Mouse (Mus musculus) bone marrow macrophage, adult 2 months (primary cell): Measurements from ENCODE around the gene Dhrs3. TPM values are rescaled to one million over a fixed set of nuclear protein-coding genes. Genes with fewer than 3 reads are reported as not detected.

Experiments used
- H3K27ac ChIP-seq: 2 replicates; pipeline ENCODE4 v1.5.1; 2012; ENCODE audit warnings: low read depth, low read length; ENCODE audit not compliant: insufficient read depth
- H3K4me1 ChIP-seq: 2 replicates; pipeline ENCODE4 v1.6.1; 2012; ENCODE audit warnings: low read length; ENCODE audit not compliant: control insufficient read depth, insufficient read depth
- H3K4me3 ChIP-seq: 2 replicates; pipeline ENCODE4 v1.5.1; 2012; ENCODE audit warnings: mild to moderate bottlenecking, low read length, moderate library complexity; ENCODE audit not compliant: insufficient read depth
- CTCF ChIP-seq: IDR thresholded peaks from 2 replicates; pipeline ENCODE4 v1.5.1; 2012; ENCODE audit warnings: low read depth, mild to moderate bottlenecking, low read length, moderate library complexity
- POLR2A ChIP-seq: IDR thresholded peaks from 2 replicates; pipeline ENCODE4 v1.6.1; 2012; ENCODE audit warnings: mild to moderate bottlenecking, low read depth, low read length, borderline replicate concordance
- polyA plus RNA-seq: library from polyadenylated mRNA; stranded (reverse); fragments of >200 nt; gene quantifications from 2 replicates; pipeline ENCODE4 v1.2.4, GENCODE M21; 2012; ENCODE audit not compliant: missing spikeins, insufficient read depth, insufficient read length

Gene Dhrs3
- polyA plus RNA-seq, 1 experiment, result 661 TPM

GRCm38 (mm10) chr4:144934501-144934900 is 41.9 kb downstream of the Dhrs3 start:
- Histone ChIP-seq H3K4me1 (peaks cover 6% of the 10 kb centered on the region), H3K4me3 (no peak overlapping the region), H3K27ac (no peak overlapping the region)
- no peak for TF ChIP-seq CTCF
- no peak for TF ChIP-seq POLR2A

GRCm38 (mm10) chr4:144936563-144937154 is 44.0 kb downstream of the Dhrs3 start:
- H3K27ac ChIP-seq, result no peak overlapping the region
- no peak overlapping the region for H3K4me3 ChIP-seq
- H3K4me1 ChIP-seq, result no peaks in the 10 kb centered on the region
- TF ChIP-seq CTCF (no peak), POLR2A (no peak)

- Histone ChIP-seq H3K27ac (no peak overlapping the region), H3K4me1 (no peaks in the 10 kb centered on the region), H3K4me3 (no peak overlapping the region)
- TF ChIP-seq POLR2A (no peak), CTCF (no peak)
Measured at GRCm38 (mm10) chr4:144939847-144940411, 47.3 kb downstream of the Dhrs3 start.

- no peak for TF ChIP-seq POLR2A
- no peak for TF ChIP-seq CTCF
- Histone ChIP-seq H3K27ac (no peak overlapping the region), H3K4me3 (no peak overlapping the region), H3K4me1 (no peaks in the 10 kb centered on the region)
Measured at GRCm38 (mm10) chr4:144940796-144941462, 48.3 kb downstream of the Dhrs3 start.

GRCm38 (mm10) chr4:144942433-144942832 is 49.8 kb downstream of the Dhrs3 start:
- H3K4me1 ChIP-seq, result no peaks in the 10 kb centered on the region
- H3K27ac ChIP-seq, result no peak overlapping the region
- TF ChIP-seq CTCF, result no peak
- no peak for TF ChIP-seq POLR2A
- no peak overlapping the region for H3K4me3 ChIP-seq

- Histone ChIP-seq H3K4me3 (no peak overlapping the region), H3K4me1 (peaks cover 8% of the 10 kb centered on the region), H3K27ac (no peak overlapping the region)
- TF ChIP-seq CTCF (no peak), POLR2A (no peak)
Measured at GRCm38 (mm10) chr4:144943273-144943672, 50.6 kb downstream of the Dhrs3 start.

GRCm38 (mm10) chr4:144947738-144948390 is 55.2 kb downstream of the Dhrs3 start:
- H3K27ac ChIP-seq, result no peak overlapping the region

GRCm38 (mm10) chr4:144949441-144950326 is 57.1 kb downstream of the Dhrs3 start:
- TF ChIP-seq POLR2A (no peak), CTCF (no peak)
- no peak overlapping the region for H3K4me3 ChIP-seq
- H3K4me1 ChIP-seq, result peaks cover 32% of the 10 kb centered on the region
- no peak overlapping the region for H3K27ac ChIP-seq

More at GRCm38 (mm10) chr4:144947738-144948390, 55.2 kb downstream of the Dhrs3 start:
- Histone ChIP-seq H3K4me1 (peaks cover 27% of the 10 kb centered on the region), H3K4me3 (no peak overlapping the region)
- TF ChIP-seq POLR2A (no peak), CTCF (no peak)

GRCm38 (mm10) chr4:144950327-144950711 is 57.7 kb downstream of the Dhrs3 start:
- no peak overlapping the region for H3K27ac ChIP-seq
- no peak for TF ChIP-seq CTCF
- no peak for TF ChIP-seq POLR2A
- peaks cover 34% of the 10 kb centered on the region for H3K4me1 ChIP-seq
- no peak overlapping the region for H3K4me3 ChIP-seq
